Mouse (Mus musculus) 3134 (cell line): ENCODE results near the gene Nsd1.
"Not testable (repeated sequence)": the region's sequence is repeated elsewhere in the genome, so short reads cannot be mapped to it uniquely, and the experiment has no call there.

ENCODE experiments used
- DNase-seq: peaks from one replicate; pipeline ENCODE4 v3.0.0-alpha.2; 2011; ENCODE audit warnings: low spot score; ENCODE audit not compliant: insufficient read length; ENCODE audit errors: extremely low read depth

The Nsd1 gene

DNA sequence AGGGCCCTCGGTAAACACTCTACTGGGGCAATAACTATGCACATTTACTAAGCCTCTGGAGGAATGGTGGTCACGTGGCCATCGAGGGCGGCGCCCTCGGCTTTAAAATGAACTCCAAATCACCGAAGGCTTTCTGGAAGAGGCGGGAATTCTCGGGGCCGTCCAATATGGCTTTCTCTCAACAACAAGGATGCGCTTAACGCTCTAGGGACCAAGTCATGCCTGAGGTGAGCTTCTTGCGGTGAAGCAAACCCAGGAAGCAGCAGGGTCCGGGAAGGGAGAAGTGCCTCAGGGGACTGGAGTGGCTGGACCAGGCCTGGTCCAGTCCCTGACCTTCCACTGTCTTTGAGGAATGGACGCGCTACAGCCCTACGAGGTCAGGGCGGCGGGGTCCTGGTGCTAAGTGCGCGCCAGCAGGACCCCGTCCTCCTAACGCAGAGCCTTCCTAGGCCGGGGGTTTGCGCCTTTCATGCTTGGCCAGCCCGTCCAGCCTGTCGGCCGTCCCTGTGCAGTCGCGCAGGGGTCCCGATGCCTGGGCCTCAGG lies at the start of gene Nsd1:
Gene Nsd1, plus strand, starts transcription at position 134 of the 544 bp plus-strand sequence.
- DNase-seq = no peak

DNA sequence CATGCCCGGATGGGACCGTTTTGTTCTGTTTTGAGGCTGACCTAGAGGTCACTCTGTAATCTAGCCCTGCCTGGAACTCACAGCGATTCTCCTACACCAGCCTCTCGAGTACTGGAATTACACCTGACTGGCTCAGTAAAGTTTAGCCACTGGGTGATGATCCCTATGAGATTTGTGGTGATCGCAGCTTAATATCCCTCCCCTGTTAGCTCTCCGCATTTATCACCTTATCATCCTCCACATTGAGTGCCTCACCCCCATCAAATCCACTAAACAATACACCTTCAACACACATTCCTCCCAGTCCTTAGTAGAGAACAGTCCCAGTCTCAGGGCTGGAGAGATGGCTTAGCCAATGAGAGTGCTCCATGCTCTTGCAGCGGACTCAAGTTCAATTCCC lies 47.2 kb upstream of the Nsd1 start:
- no peak for DNase-seq

DNA sequence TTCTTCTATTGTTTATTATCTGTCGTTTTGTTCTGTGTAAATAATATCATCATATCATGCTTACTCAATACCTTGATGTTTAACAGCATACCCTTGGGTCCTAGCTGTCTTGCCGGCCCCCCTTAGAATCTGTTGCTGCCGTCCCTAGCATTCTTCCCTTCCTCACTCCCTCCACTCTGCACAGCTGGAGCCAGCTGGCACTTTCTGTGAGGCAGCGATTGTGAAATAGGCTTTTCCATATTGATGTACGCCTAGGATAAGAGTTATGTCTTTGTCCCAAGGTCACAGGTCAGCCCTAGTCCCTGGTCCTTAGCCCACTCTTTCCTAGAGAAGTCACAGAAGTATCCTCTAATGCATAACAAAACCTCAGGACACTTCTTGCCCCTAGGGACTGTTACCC lies 46.0 kb upstream of the Nsd1 start:
- no peak for DNase-seq

DNA sequence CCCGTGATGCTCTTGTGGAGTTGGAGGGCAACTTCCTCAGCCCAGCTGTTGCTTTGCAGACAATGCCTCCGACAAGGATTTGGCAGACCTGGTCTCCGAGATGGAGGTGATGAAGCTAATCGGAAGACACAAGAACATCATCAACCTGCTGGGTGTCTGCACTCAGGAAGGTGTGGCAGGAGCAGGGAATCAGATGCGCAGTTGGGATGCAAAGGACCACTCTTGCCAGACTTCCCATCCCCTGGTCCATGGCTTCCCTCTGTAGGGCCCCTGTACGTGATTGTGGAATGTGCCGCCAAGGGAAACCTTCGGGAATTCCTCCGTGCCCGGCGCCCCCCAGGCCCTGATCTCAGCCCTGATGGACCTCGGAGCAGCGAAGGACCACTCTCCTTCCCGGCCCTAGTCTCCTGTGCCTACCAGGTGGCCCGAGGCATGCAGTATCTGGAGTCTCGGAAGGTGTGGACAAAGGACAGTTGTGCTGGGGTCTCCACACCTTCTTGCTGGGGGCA lies 43.7 kb upstream of the Nsd1 start:
- DNase-seq = no peak

DNA sequence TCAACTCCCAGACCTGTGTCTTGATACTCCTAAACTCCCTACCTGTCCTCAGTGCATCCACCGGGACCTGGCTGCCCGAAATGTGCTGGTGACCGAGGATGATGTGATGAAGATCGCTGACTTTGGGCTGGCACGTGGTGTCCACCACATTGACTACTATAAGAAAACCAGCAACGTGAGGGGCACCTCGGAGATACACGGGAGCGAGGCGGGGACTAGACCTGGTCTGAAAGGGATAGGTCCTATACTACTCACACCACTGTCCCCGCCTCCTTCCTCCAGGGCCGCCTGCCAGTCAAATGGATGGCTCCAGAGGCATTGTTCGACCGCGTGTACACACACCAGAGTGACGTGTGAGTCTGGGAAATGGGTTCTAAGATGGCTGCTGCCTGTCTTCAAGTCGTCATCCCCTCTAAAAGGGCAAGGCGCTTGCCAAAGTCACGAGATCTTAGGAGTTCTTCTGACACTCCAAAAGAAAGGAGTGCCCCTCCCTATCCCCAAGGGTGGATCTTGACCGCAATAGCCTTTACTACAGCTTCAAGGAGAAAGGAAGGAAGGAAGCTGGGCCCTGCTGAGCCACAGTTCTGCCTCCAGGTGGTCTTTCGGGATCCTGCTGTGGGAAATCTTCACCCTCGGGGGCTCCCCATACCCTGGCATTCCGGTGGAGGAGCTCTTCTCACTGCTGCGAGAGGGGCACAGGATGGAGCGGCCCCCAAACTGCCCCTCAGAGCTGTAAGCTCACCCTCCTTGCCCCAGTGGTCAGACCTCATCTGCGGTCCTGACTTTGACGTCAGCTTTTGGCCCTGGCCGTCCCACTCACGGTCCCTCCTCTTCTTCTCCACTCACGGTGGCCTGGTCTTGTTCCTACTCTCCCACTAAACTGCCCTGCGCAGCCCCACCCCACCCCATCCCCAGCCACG lies 42.5 kb upstream of the Nsd1 start:
- no peak for DNase-seq

DNA sequence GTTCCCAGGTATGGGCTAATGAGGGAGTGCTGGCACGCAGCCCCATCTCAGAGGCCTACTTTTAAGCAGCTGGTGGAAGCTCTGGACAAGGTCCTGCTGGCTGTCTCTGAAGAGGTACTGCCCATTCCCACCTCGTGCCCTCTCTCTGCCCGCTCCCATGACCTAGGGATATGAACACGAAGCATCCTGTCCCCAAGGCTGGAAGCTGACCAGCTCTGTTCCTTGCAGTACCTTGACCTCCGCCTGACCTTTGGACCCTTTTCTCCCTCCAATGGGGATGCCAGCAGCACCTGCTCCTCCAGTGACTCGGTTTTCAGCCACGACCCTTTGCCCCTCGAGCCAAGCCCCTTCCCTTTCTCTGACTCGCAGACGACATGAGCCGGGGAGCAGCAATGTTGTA lies 41.8 kb upstream of the Nsd1 start:
- DNase-seq = no peak

DNA sequence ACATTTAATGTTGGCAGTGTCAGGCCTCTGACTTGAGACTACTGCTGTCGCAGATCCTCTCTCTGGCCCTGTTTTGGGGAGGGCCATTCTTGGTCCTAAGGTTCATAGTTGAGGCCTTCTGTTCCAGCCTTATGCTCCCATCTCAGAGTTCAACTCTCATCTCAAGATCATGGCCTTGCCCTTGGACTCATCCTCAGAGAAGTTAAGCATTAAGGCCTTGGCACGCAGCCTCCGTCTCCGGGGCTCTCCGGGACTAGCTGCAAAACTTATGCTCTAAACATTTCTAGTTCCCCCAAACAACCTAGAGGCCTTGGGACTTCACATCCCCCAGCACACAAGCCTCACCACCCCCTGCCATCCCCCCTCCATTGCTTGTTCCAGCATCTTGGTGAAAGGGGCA lies 41.3 kb upstream of the Nsd1 start:
- DNase-seq = no peak

DNA sequence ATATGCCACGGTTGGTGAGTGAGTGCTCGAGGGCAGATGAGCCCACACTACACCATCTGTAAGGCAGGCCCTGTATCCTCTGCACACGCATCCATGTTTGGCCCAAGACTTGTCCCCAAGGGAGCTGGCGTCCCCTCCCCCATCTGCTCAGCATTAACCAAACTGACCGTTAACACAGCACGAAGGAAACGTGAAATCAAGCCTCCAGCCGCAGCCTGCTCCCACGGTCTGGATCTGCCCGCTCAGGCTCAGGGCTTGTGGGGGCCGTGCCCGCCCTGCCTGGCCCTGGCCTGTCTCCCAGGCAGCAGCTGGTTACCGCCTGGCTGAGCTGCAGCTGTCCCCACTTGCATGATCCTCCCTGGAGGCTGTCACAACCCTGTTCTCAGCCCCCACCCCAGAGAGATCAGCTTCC lies 40.6 kb upstream of the Nsd1 start:
- no peak for DNase-seq

DNA sequence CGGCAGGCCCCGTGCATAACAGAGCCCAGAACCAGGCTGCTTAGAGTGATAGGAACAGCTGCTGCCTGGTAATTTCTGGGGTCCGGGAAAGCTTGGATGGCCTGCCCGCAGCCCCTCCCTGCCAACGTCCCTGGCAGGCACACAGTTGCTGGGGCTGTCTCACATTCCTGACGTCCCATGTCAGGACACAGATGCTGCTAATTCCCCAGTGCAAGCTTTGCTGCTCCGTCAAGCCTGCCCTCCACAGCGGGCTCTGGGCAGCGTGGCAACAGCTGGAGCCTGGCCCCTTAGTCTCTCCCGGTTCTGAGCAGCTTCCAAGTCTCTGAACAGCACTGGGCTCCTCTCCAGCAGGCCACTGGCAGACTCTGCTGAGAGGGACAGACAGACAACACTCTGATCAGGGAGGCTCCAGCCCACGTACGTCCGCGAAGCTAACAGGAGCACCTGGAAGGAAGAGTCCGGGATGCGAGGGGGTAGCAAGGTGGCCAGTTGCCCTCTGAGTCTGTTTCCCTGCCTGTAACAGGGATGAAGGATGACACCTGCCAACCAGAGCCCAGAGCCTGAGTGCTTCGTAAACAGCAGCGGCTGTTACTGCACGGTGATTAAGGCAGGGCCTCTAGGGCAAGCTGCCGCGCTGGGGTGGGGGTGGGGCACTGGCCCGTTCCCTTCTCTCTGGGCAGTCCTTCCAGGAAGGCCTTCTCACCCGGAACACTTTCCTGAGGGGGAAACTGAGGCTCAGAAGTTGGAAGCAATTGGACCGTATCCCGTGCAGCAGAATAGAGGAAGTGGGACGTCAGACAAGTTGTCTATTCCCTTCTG lies 37.9 kb upstream of the Nsd1 start:
- DNase-seq = no peak

DNA sequence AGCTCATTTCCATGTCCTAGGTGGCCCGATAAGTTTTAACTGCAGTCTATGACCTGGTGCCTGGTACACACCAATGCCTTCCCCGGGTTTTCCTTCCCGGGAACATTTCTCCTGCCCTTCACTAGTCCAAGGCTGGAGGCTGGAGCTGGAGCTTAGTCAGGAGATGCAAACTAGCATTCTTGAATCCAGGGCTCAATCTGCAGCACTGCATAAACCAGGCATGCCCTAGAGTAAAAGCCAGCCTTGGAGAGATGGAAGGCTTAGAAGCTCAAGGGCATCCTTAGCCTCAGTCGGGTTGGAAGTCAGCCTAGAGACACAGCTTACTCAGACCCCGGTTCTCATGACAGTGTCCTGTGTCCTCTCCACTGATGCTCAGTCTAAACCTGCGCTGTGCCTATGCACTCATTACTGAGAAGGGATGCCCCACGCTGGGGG lies 37.2 kb upstream of the Nsd1 start:
- no peak for DNase-seq

DNA sequence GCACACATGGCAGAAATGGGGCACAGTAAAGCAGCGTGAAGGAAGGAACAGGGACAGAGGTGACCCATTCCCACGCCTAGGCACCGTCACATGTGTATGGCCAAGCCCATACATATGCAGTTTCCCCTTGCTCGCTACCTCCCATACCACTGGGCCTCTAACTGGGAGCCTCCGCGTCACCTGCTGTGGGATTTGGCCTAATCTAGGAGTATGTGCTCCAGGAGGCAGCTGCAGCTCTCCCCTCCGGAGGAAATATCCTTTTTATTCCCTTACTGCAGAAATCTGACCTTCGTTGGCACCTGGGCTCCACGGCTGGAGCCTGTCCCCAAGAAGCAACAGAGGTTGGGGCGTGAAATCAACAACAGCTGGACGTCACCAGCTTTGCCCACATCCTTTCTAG lies 35.2 kb upstream of the Nsd1 start:
- no peak for DNase-seq

DNA sequence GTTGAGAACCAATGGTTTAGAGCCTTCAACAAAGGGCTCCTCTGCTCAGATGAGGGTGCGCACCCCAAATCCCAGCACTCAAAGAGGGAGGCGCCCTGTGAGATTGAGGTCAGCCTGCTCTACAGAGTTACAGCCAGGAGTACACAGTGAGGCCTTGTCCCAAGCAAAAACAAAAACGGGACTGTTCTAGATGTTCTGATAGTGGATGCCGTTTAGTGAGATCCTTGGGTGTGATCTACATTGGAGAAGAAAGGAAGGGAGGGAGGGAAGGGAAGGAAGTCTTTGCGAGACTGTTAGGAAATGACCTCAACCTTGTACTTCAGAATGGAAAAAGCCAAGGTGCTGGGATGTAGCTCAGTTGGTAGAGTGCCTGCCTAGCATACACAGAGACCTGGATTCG lies 33.3 kb upstream of the Nsd1 start:
- DNase-seq = no peak

DNA sequence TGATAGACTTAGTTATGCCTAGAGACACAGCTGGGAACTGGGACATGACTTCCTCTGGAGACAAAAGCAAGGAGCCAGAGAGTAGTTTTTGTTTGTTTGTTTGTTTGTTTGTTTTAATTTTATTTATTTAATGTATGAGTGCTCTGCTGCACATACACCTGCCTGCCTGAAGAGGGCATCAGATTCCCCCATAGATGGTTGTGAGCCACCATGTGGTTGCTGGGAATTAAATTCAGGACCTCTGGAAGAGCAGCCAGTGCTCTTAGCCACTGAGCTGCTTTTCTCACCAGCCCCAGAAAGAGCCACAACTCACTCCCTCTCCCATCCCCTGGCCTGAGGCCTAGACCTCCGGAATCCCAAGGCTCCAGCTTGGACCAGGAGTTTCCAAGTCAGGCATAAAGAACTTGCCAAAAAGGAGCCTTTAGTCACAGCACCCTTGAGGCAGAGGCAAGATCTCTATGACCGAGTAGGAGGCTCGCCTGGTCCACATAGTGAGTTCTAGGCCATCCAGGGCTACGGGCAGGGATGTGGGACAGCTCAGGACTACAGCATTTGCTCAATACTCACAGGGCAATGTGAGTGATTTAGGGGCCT lies 31.6 kb upstream of the Nsd1 start:
- no peak for DNase-seq

DNA sequence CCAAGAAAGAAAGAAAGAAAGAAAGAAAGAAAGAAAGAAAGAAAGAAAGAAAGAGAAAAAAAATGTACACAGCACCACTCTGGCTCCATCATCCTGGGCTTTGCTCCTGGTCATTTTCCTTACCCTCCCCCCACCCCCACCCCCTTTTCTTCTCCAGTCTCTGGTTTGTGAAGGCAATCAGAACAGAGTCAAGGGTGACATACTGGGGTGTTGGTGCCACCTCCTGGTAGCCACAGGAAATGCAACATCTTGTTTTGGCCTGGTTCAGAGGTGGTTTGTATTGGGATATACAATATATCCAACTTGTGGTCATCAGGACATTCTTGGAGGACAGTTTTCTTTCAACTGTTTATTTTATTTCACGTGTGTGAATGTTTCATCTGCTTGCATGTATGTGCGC lies 31.0 kb upstream of the Nsd1 start:
- peak; percentile 32 for DNase-seq

DNA sequence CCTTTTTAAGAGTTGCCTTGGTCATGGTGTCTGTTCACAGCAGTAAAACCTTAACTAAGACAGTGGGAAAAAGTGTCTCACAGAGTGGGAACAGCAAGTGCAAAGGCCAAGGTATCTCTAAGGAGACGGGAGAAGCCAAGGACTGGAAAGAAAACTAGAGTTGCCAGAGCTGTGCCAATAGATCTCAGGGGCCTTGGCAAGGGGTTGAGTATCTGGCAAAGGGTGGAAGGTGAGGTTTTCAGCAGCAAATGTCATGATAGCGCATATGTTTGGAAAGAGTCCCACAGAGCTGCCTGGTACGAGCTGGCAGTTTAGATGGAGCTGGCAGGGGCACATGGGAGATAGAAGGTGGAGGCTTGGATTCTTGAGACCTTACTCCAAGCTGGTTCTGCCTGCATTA lies 30.0 kb upstream of the Nsd1 start:
- no peak for DNase-seq

DNA sequence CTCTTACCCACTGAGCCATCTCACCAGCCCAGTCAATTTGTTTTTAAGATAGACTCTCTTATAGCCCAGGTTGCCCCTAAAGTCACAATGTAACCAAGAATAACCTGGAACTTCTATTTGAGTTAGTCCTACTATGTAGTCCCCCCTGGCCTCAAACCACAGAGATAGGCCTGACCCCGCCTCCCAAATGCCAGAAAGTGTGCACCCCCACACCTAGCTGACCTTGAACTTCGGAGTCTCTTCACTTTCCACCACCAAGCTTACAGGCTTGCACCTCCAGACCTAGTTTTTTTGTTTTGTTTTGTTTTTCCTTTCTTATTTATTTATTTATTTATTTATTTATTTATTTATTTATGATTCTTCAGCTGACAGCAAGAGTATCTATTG lies 27.8 kb upstream of the Nsd1 start:
- no peak for DNase-seq

DNA sequence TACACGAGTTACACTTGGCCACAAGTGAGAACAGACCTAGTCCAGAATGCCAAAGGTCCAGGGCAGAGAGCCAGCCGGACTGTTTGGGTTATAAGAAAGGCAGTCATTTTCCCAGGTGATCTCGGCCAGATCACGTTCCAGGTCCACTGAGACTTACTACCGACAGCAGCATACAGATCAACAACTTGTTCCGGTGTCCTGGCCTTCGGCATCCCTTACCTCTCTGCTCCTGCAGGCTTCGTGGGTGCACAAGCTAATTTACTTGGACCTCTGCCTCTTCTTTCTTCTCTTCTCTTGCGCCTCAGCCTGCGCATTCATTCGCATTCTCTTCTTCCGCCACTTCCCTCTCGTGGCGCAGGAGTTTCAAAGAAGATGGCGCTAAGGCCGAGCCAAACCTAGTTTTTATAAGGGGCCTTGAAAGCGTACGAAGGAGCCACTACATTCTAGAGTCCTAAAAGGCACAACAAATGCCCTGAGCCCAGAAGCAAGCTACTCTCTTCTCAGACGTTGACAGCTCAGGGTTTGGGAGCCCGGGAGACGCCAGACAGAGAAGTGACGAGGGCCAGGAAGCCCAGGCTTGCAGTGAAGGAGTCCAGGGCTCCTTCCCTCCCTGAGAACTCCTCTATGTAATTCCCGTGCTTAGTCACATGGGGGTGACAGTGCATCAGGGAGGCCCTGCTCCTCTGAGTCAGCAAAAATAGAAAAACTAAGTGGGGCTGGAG lies 27.2 kb upstream of the Nsd1 start:
- DNase-seq = no peak

DNA sequence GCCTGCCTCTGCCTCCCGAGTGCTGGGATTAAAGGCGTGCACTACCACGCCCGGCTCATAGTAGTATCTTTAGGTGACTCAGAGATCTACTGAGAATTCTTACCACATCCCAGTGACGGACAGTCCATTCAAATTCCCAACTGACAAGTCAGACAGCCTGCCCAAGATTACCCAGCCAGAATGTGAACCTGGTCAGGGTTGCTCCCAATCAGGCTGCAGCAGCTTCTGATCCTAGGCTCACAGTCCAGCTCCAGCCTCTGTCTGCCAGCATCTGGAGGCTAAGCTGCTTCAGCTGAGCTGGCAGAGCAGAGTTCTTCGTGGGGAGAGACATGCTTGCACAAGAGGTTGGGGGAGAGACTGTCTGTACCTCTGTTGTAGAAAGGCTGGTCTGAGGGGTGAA lies 26.2 kb upstream of the Nsd1 start:
- DNase-seq = peak; percentile 63

DNA sequence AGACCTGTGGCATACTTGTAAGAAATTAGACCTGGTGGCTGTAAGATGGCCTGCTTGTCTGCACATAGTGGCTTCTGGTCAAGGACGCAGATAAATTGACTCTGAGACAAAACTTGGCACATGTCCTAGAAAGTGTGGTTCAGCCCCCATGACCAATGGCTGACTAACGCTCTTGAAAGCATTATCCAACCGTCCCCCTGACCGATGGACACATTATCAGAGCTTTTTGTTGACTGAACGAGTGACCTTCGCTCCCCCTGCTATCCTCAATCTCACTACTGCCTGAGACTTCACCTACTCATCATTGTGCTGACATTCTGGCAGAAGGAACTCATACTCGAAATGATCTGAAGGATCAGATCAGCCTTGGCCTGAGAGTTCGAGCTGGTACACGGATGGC lies 22.5 kb upstream of the Nsd1 start:
- DNase-seq = not testable (repeated sequence)

DNA sequence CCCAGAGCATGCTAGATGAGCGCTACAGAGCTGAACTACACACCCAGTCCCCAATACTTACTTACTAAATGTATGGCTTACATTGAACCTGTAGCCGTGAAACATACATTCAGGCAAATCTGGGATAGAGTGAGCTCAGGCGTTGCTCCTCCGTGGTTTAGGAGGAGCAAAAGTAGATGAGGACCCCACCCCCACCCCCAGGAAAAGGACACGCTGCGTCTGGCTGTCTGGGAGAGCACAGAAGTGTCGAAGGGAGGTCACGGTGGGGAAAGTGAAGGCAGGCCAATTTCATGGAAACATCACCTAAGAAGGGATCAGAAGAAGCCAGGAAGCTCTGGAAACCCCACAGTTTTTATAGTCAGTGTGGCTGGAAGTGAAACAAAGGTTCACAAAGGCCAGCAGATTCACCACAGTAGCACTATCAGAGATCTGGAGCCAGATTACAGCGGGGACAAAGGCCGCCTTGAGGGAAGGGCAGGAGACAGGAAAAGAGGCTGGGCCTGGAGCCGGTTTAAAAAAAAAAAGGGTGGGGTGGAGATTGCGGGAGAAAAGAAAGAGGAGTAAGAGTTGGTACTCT lies 20.0 kb upstream of the Nsd1 start:
- DNase-seq = peak; percentile 45
